Comparison of ENCODE assay signal across 8 mouse cellular contexts in genomic region chr1:191183163-191184065, GRCm38 (mm10). TPM values are rescaled to one million over a fixed set of nuclear protein-coding genes. Genes with fewer than 3 reads are reported as not detected.
DNase-seq lines count a peak whose midpoint lies in the region; ATAC-seq and TF ChIP-seq lines count a peak whose summit lies in the region.

No protein-coding gene starts in this region.

- in situ Hi-C loops in ES-E14 (cut with MboI; ENCODE audit: low sequenced_read_pairs in 2 of 2, unreplicated experiment in 2 of 2) = no loop called here

- H3K27me3 ChIP-seq in forebrain, embryonic 13.5 days = peaks cover 96% of the 10 kb centered on the region
- no peaks in the 10 kb centered on the region for H3K27me3 ChIP-seq in heart, postnatal 0 days (ENCODE audit: control insufficient read depth, insufficient read depth, low read length)
- H3K27me3 ChIP-seq in liver, embryonic 15.5 days = peaks cover 99% of the 10 kb centered on the region
- H3K27me3 ChIP-seq in neural tube, embryonic 11.5 days (ENCODE audit: control insufficient read depth, insufficient read depth, low read length) = peaks cover 47% of the 10 kb centered on the region
- peaks cover 23% of the 10 kb centered on the region; the same call in 1 of the 2 replicates for H3K27me3 ChIP-seq in stomach, embryonic 16.5 days (ENCODE audit: control insufficient read depth, insufficient read depth, low read length)

- TF ChIP-seq EP300 in heart, postnatal 0 days (IDR thresholded peaks at IDR 0.05; ENCODE audit: low read depth) = peak; percentile 87

- H3K36me3 ChIP-seq in ES-E14 (ENCODE audit: control insufficient read depth, insufficient read depth, low read length, poor library complexity, severe bottlenecking) = no peaks in the 10 kb centered on the region
- H3K36me3 ChIP-seq in forebrain, embryonic 13.5 days (ENCODE audit: poor library complexity, severe bottlenecking) = no peaks in the 10 kb centered on the region
- H3K36me3 ChIP-seq in heart, postnatal 0 days (replicated peaks; ENCODE audit: control insufficient read depth, insufficient read depth, low read length) = no peaks in the 10 kb centered on the region
- no peaks in the 10 kb centered on the region for H3K36me3 ChIP-seq in liver, embryonic 15.5 days (replicated peaks)
- no peaks in the 10 kb centered on the region for H3K36me3 ChIP-seq in neural tube, embryonic 11.5 days (ENCODE audit: control insufficient read depth, insufficient read depth, low read length)
- H3K36me3 ChIP-seq in stomach, embryonic 16.5 days (ENCODE audit: control insufficient read depth, insufficient read depth, low read length) = no peaks in the 10 kb centered on the region

- no peaks in the 10 kb centered on the region for H3K9me3 ChIP-seq in ES-E14 (ENCODE audit: control insufficient read depth, insufficient read depth, low read depth, low read length)
- no peaks in the 10 kb centered on the region for H3K9me3 ChIP-seq in forebrain, embryonic 13.5 days (replicated peaks)
- H3K9me3 ChIP-seq in heart, postnatal 0 days (replicated peaks; ENCODE audit: control insufficient read depth, low read length) = no peaks in the 10 kb centered on the region
- H3K9me3 ChIP-seq in liver, embryonic 15.5 days (replicated peaks) = no peaks in the 10 kb centered on the region
- no peaks in the 10 kb centered on the region for H3K9me3 ChIP-seq in neural tube, embryonic 11.5 days (ENCODE audit: control insufficient read depth, low read length)
- H3K9me3 ChIP-seq in stomach, embryonic 16.5 days (replicated peaks; ENCODE audit: control insufficient read depth, low read length) = no peaks in the 10 kb centered on the region

- H3K9ac ChIP-seq in ES-E14 (ENCODE audit: insufficient read depth, low read depth, low read length, poor library complexity, severe bottlenecking) = peak overlapping the region; percentile 71; the same call in 1 of the 2 replicates
- H3K9ac ChIP-seq in forebrain, embryonic 13.5 days = peak overlapping the region; percentile 59
- peak overlapping the region; percentile 88 for H3K9ac ChIP-seq in heart, postnatal 0 days (replicated peaks; ENCODE audit: low read depth, low read length)
- peak overlapping the region; percentile 57 for H3K9ac ChIP-seq in liver, embryonic 15.5 days
- 0 out of 2 replicates have a peak overlapping the region, but pooled peaks have one; percentile 1 for H3K9ac ChIP-seq in neural tube, embryonic 11.5 days (ENCODE audit: low read length)
- peak overlapping the region; percentile 66 for H3K9ac ChIP-seq in stomach, embryonic 16.5 days (ENCODE audit: low read length)

- peak; percentile 87 for ATAC-seq in forebrain, embryonic 13.5 days
- ATAC-seq in heart, postnatal 0 days (ENCODE audit: insufficient read depth, low read depth) = peak; percentile 93
- peak; percentile 80 for ATAC-seq in liver, embryonic 15.5 days (ENCODE audit: insufficient read depth)
- peak; percentile 77 for ATAC-seq in neural tube, embryonic 11.5 days (ENCODE audit: insufficient read depth, low FRiP score, low TSS enrichment)
- peak; percentile 94 for ATAC-seq in stomach, embryonic 16.5 days (ENCODE audit: insufficient read depth, low FRiP score)

- H3K27ac ChIP-seq in ES-E14 (ENCODE audit: insufficient read depth, low read depth, low read length, poor library complexity, severe bottlenecking) = no peak overlapping the region
- H3K27ac ChIP-seq in forebrain, embryonic 13.5 days = no peak overlapping the region
- peak overlapping the region; percentile 96 for H3K27ac ChIP-seq in heart, postnatal 0 days (ENCODE audit: low read depth)
- peak overlapping the region; percentile 57; the same call in 1 of the 2 replicates for H3K27ac ChIP-seq in liver, embryonic 15.5 days (replicated peaks)
- no peak overlapping the region for H3K27ac ChIP-seq in neural tube, embryonic 11.5 days (ENCODE audit: low read depth, low read length)
- peak overlapping the region; percentile 36 for H3K27ac ChIP-seq in stomach, embryonic 16.5 days (ENCODE audit: low read length)

- TF ChIP-seq CTCF in heart, postnatal 0 days (IDR thresholded peaks at IDR 0.05; ENCODE audit: low read depth) = no peak

- H3K4me2 ChIP-seq in forebrain, embryonic 13.5 days = peak overlapping the region; percentile 93
- peak overlapping the region; percentile 84 for H3K4me2 ChIP-seq in heart, postnatal 0 days (ENCODE audit: low read depth, low read length)
- H3K4me2 ChIP-seq in liver, embryonic 15.5 days = peak overlapping the region; percentile 84
- H3K4me2 ChIP-seq in neural tube, embryonic 11.5 days (ENCODE audit: low read depth) = peak overlapping the region; percentile 86
- H3K4me2 ChIP-seq in stomach, embryonic 16.5 days (ENCODE audit: low read depth, low read length) = peak overlapping the region; percentile 76

- WGBS in forebrain, embryonic 13.5 days = under 1% methylated on average over 67 of the region's 67 CpGs
- under 1% methylated on average over 67 of the region's 67 CpGs for WGBS in heart, postnatal 0 days
- under 1% methylated on average over 66 of the region's 67 CpGs for WGBS in liver, embryonic 15.5 days (ENCODE audit: insufficient replicate concordance)
- under 1% methylated on average over 67 of the region's 67 CpGs for WGBS in neural tube, embryonic 11.5 days
- under 1% methylated on average over 67 of the region's 67 CpGs for WGBS in stomach, embryonic 16.5 days

- peaks cover 3 to 15% of the 10 kb centered on the region in 2 experiments; a peak in 3 of 4 replicates for H3K4me1 ChIP-seq in ES-E14 (ENCODE audit: control insufficient read depth in 2 of 2, insufficient read depth in 2 of 2, low read length in 2 of 2, poor library complexity in 1 of 2)
- peaks cover 50% of the 10 kb centered on the region for H3K4me1 ChIP-seq in forebrain, embryonic 13.5 days
- H3K4me1 ChIP-seq in heart, postnatal 0 days (ENCODE audit: control insufficient read depth, insufficient read depth) = peaks cover 54% of the 10 kb centered on the region
- peaks cover 59% of the 10 kb centered on the region for H3K4me1 ChIP-seq in liver, embryonic 15.5 days (replicated peaks)
- peaks cover 19% of the 10 kb centered on the region; the same call in 1 of the 2 replicates for H3K4me1 ChIP-seq in neural tube, embryonic 11.5 days (ENCODE audit: control insufficient read depth, insufficient read depth, low read length)
- peaks cover 35% of the 10 kb centered on the region for H3K4me1 ChIP-seq in stomach, embryonic 16.5 days (ENCODE audit: control insufficient read depth, insufficient read depth, low read length)

- DNase-seq in ES-E14 (ENCODE audit: low read depth, low spot score) = peak; percentile 81
- peak; percentile 79 for DNase-seq in cerebellum, adult 11 months
- peak; percentile 99 for DNase-seq in heart, postnatal 0 days (ENCODE audit: low spot score)
- DNase-seq in kidney, postnatal 4 days = peak; percentile 94 to 97
- peak; percentile 82 for DNase-seq in neural tube, embryonic 11.5 days (ENCODE audit: low spot score)

- H3K4me3 ChIP-seq in ES-E14 (ENCODE audit: insufficient read depth in 1 of 2, low read depth in 1 of 2, low read length in 2 of 2, poor library complexity in 1 of 2, severe bottlenecking in 1 of 2) = peak overlapping the region; percentile 63 to 87
- H3K4me3 ChIP-seq in forebrain, embryonic 13.5 days = peak overlapping the region; percentile 48
- peak overlapping the region; percentile 89 for H3K4me3 ChIP-seq in heart, postnatal 0 days (ENCODE audit: low read depth, low read length)
- peak overlapping the region; percentile 57 for H3K4me3 ChIP-seq in liver, embryonic 15.5 days (replicated peaks)
- H3K4me3 ChIP-seq in neural tube, embryonic 11.5 days (ENCODE audit: low read depth, low read length) = peak overlapping the region; percentile 40
- H3K4me3 ChIP-seq in stomach, embryonic 16.5 days (replicated peaks; ENCODE audit: low read length) = peak overlapping the region; percentile 47

TF ChIP-seq in ES-E14, 5 proteins besides CTCF, POLR2A, EP300 and RAD21:
- no peak for TF ChIP-seq ZNF384 (IDR thresholded peaks at IDR 0.05; ENCODE audit: low read depth, low read length)
- TF ChIP-seq CHD2 (IDR thresholded peaks at IDR 0.05; ENCODE audit: low read depth, low read length) = no peak
- TF ChIP-seq MAFK (IDR thresholded peaks at IDR 0.05; ENCODE audit: insufficient read depth, low read depth, low read length) = no peak
- TF ChIP-seq ZC3H11A (IDR thresholded peaks at IDR 0.05; ENCODE audit: borderline replicate concordance, low read depth, low read length) = no peak
- no peak for TF ChIP-seq HCFC1 (IDR thresholded peaks at IDR 0.05; ENCODE audit: borderline replicate concordance, insufficient read depth, low read length)

RNA-seq across cellular contexts. Expression of gene Fam71a, which starts 18.8 kb away (rescaled TPM):
- not detected in 2 replicates for total RNA-seq in ES-E14 (2012; rRNA removed)
- polyA plus RNA-seq in forebrain, embryonic 13.5 days (2015; fragmentation: Nextera tagmentation; extraction: Ambion mirVana) = not detected in 2 replicates
- not detected in 2 replicates for total RNA-seq in heart, postnatal 0 days (2014; rRNA removed; ENCODE audit: low replicate concordance)
- not detected in 2 replicates for polyA plus RNA-seq in heart, postnatal 0 days (2015; fragmentation: Nextera tagmentation; extraction: Ambion mirVana)
- polyA plus RNA-seq in liver, embryonic 15.5 days (2015; fragmentation: Nextera tagmentation; extraction: Ambion mirVana) = not detected in 2 replicates
- polyA plus RNA-seq in neural tube, embryonic 11.5 days (2014; fragmentation: Nextera tagmentation; extraction: Ambion mirVana) = not detected in 2 replicates
- polyA plus RNA-seq in stomach, embryonic 16.5 days (2015; fragmentation: Nextera tagmentation; extraction: Ambion mirVana) = not detected in 2 replicates

RNA-seq across cellular contexts. Expression of gene Atf3, which starts 34.4 kb away (rescaled TPM):
- 5.1 and 8.0 TPM in 2 replicates for total RNA-seq in ES-E14 (2012; rRNA removed)
- 1.0 and 1.4 TPM in 2 replicates for polyA plus RNA-seq in forebrain, embryonic 13.5 days (2015; fragmentation: Nextera tagmentation; extraction: Ambion mirVana)
- 44.1 and 54.0 TPM in 2 replicates for total RNA-seq in heart, postnatal 0 days (2014; rRNA removed; ENCODE audit: low replicate concordance)
- polyA plus RNA-seq in heart, postnatal 0 days (2015; fragmentation: Nextera tagmentation; extraction: Ambion mirVana) = 5.5 and 13.9 TPM in 2 replicates
- polyA plus RNA-seq in liver, embryonic 15.5 days (2015; fragmentation: Nextera tagmentation; extraction: Ambion mirVana) = 1.4 and 2.2 TPM in 2 replicates
- polyA plus RNA-seq in neural tube, embryonic 11.5 days (2014; fragmentation: Nextera tagmentation; extraction: Ambion mirVana) = 2.3 and 3.2 TPM in 2 replicates
- 4.7 and 5.9 TPM in 2 replicates for polyA plus RNA-seq in stomach, embryonic 16.5 days (2015; fragmentation: Nextera tagmentation; extraction: Ambion mirVana)

Comparison
In these comparisons a context has a peak if more than half of its experiments do, and no peak if none do; other contexts are left out.
1. H3K27ac ChIP-seq: peak in heart, postnatal 0 days (single experiment), liver, embryonic 15.5 days (single experiment) and stomach, embryonic 16.5 days (single experiment); none in ES-E14 (single experiment), forebrain, embryonic 13.5 days (single experiment) and neural tube, embryonic 11.5 days (single experiment).
2. H3K9ac ChIP-seq: peak in every context shown above with its lines; median percentile 88 in heart, postnatal 0 days; 71 in ES-E14; 66 in stomach, embryonic 16.5 days; 59 in forebrain, embryonic 13.5 days; 57 in liver, embryonic 15.5 days; 1 in neural tube, embryonic 11.5 days.
3. Peak in every context shown above with its lines, with median percentiles within 50 percentile points of each other: DNase-seq, H3K4me3 ChIP-seq, ATAC-seq and H3K4me2 ChIP-seq.